Mouse (Mus musculus): ENCODE measurements around the gene Ube2a. TPM values are rescaled to one million over a fixed set of nuclear protein-coding genes. Genes with fewer than 3 reads are reported as not detected.
A peak's percentile ranks its signal among the peaks of the same experiment; 100 is the strongest.

Gene Ube2a
- total and polyA plus RNA-seq, 3 experiments, result 30.7 to 141 (median 90.4) TPM

GRCm38 (mm10) chrX:36843346-36843990 lies 30.2 kb upstream of the Ube2a start:
- dilution Hi-C loops (cut with MboI; ENCODE audit: extremely low pct_ligation_motif_present, extremely low pct_unique_long_range_greater_than_20kb, low sequenced_read_pairs) (no loop called here), in situ Hi-C loops (cut with MboI; ENCODE audit: low pct_ligation_motif_present, low pct_unique_long_range_greater_than_20kb, low sequenced_read_pairs) (no loop called here)
- Histone ChIP-seq H3K9ac (ENCODE audit: insufficient read depth, low read depth) (no peak overlapping the region), H3K36me3 (replicated peaks in 1 of 2; ENCODE audit: control insufficient read depth in 1 of 2, insufficient read depth in 1 of 2, low read length in 1 of 2) (peaks cover 0 to 12% of the 10 kb centered on the region in 2 experiments), H3K27ac (ENCODE audit: insufficient read depth, low read depth) (peak overlapping the region; percentile 62), H3K79me2 (replicated peaks; ENCODE audit: control insufficient read depth, extremely low read depth, insufficient read depth, poor library complexity, severe bottlenecking) (no peaks in the 10 kb centered on the region), H3K27me3 (replicated peaks) (no peaks in the 10 kb centered on the region), H3K4me2 (ENCODE audit: insufficient read depth, low read depth, poor library complexity, severe bottlenecking) (peak overlapping the region; percentile 31; the same call in 1 of the 2 replicates), H3K4me1 (ENCODE audit: control insufficient read depth in 1 of 2, insufficient read depth in 2 of 2) (peaks cover 3 to 31% of the 10 kb centered on the region in 2 experiments; a peak in 2 of 4 replicates), H3K9me3 (replicated peaks; ENCODE audit: low read length) (no peaks in the 10 kb centered on the region), H3K4me3 (replicated peaks in 1 of 3; ENCODE audit: low read depth in 2 of 3, low read length in 2 of 3, poor library complexity in 1 of 3) (no peak overlapping the region)
- DNase-seq (ENCODE audit: extremely low read depth), result peak; percentile 33
- no peak for TF ChIP-seq CHD2 (IDR thresholded peaks at IDR 0.05; ENCODE audit: low read length)
- no peak for TF ChIP-seq RAD21 (IDR thresholded peaks at IDR 0.05; ENCODE audit: low read depth, low read length)
- no peak for TF ChIP-seq ZNF384 (IDR thresholded peaks at IDR 0.05; ENCODE audit: low read depth, low read length)
- no peak for TF ChIP-seq ZC3H11A (IDR thresholded peaks at IDR 0.05; ENCODE audit: low read depth, low read length)
- TF ChIP-seq SMC3 (IDR thresholded peaks at IDR 0.05; ENCODE audit: low read depth, low read length), result no peak
- TF ChIP-seq MEF2A (IDR thresholded peaks at IDR 0.05; ENCODE audit: borderline replicate concordance, low read depth, low read length), result no peak
- no peak for TF ChIP-seq NRF1 (IDR thresholded peaks at IDR 0.05; ENCODE audit: low read depth, low read length)
- no peak for TF ChIP-seq E2F4 (IDR thresholded peaks at IDR 0.05; ENCODE audit: insufficient replicate concordance, low read depth, low read length)
- no peak for TF ChIP-seq JUND (conservative IDR thresholded peaks at IDR 0.05; ENCODE audit: low read depth, low read length)
- peak; percentile 39; the same call in 1 of the 2 replicates for TF ChIP-seq IRF4 (IDR thresholded peaks at IDR 0.05; ENCODE audit: low read depth, low read length)
- no peak for TF ChIP-seq KAT2A (IDR thresholded peaks at IDR 0.05; ENCODE audit: insufficient replicate concordance, low read length)
- no peak for TF ChIP-seq BHLHE40 (IDR thresholded peaks at IDR 0.05; ENCODE audit: low read depth, low read length)
- TF ChIP-seq EP300 (IDR thresholded peaks at IDR 0.05; ENCODE audit: low read length), result peak; percentile 79
- 0 out of 2 replicates have a peak, but pooled peaks have one; percentile 23 for TF ChIP-seq SIN3A (IDR thresholded peaks at IDR 0.05; ENCODE audit: low read length)
- no peak for TF ChIP-seq MXI1 (IDR thresholded peaks at IDR 0.05; ENCODE audit: low read depth, low read length)
- no peak for TF ChIP-seq ZKSCAN1 (IDR thresholded peaks at IDR 0.05; ENCODE audit: borderline replicate concordance, low read depth, low read length)
- no peak for TF ChIP-seq MAFK (IDR thresholded peaks at IDR 0.05; ENCODE audit: insufficient replicate concordance, low read length)
- TF ChIP-seq TBP (conservative IDR thresholded peaks at IDR 0.05; ENCODE audit: low read depth, low read length), result no peak
- no peak for TF ChIP-seq HCFC1 (IDR thresholded peaks at IDR 0.05; ENCODE audit: low read depth, low read length)
- TF ChIP-seq RCOR1 (conservative IDR thresholded peaks at IDR 0.05; ENCODE audit: low read depth, low read length), result no peak
- TF ChIP-seq USF1 (IDR thresholded peaks at IDR 0.05; ENCODE audit: low read depth, low read length), result no peak
